Comparison of ENCODE assay signal across 14 mouse cellular contexts in the genomic region with DNA sequence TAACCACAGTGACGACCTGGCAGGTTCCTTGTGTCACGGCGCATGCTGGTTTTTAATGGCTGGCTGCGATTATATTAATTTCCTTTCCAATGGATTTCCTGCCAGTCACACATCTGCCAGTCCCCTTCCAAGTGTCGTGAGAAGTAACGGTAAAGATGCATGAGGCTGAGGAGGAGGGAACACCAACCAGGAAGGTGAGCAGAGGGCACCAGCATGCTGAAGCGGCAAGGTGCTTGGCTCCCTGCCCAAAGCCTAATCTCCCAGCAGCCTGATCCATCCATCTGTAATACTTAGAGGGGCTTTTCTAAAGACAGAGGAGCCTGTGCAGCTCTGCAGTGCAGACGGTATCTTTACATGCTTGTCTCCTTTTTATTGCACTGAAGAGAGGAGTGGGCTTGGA. TPM values are rescaled to one million over a fixed set of nuclear protein-coding genes. Genes with fewer than 3 reads are reported as not detected.
A peak's percentile ranks its signal among the peaks of the same experiment; 100 is the strongest.
DNase-seq lines count a peak whose midpoint lies in the region; ATAC-seq and TF ChIP-seq lines count a peak whose summit lies in the region.
"Had no signal": no experiment of that assay in that cellular context is flagged by ENCODE, and none has a peak within 500 bp of the region (broad histone marks: within the 10 kb centered on the region; RNA-seq: fewer than 3 reads in every experiment).

No protein-coding gene starts in this region.

- peak; percentile 37 for DNase-seq in cerebellum, adult 11 months
- peak; percentile 37 for DNase-seq in midbrain, embryonic 11.5 days (ENCODE audit: low spot score, missing footprints)
- DNase-seq in midbrain, embryonic 10.5 days (ENCODE audit: low spot score): no peak
- DNase-seq in cerebellum, adult 8-10 months: peak; percentile 29
- DNase-seq in limb, embryonic 10.5 days (ENCODE audit: low spot score): no peak
- DNase-seq in layer of hippocampus, adult 2 months (ENCODE audit: low spot score in 2 of 2): no peak
- no peak for DNase-seq in forebrain, embryonic 14.5 days (ENCODE audit: low spot score)
- DNase-seq: adrenal gland, postnatal 25 days; gastrocnemius, postnatal 14 days; heart, postnatal 10 days; right cerebral cortex, adult 18-20 months had no signal

- H3K9me3 ChIP-seq in midbrain, embryonic 11.5 days (ENCODE audit: control insufficient read depth, low read length): no peaks in the 10 kb centered on the region
- H3K9me3 ChIP-seq in midbrain, embryonic 10.5 days (replicated peaks): no peaks in the 10 kb centered on the region
- H3K9me3 ChIP-seq in limb, embryonic 10.5 days (replicated peaks): no peaks in the 10 kb centered on the region
- H3K9me3 ChIP-seq in forebrain, embryonic 14.5 days (replicated peaks; ENCODE audit: control insufficient read depth, low read length): no peaks in the 10 kb centered on the region
- H3K9me3 ChIP-seq: liver, embryonic 12.5 days; lung, embryonic 15.5 days had no signal

- H3K4me2 ChIP-seq in midbrain, embryonic 11.5 days: no peak overlapping the region
- no peak overlapping the region for H3K4me2 ChIP-seq in forebrain, embryonic 14.5 days (ENCODE audit: low read length)
- H3K4me2 ChIP-seq: lung, embryonic 15.5 days had no signal

- H3K27ac ChIP-seq in midbrain, embryonic 11.5 days (ENCODE audit: low read depth, low read length): no peak overlapping the region
- no peak overlapping the region for H3K27ac ChIP-seq in midbrain, embryonic 10.5 days (replicated peaks)
- peak overlapping the region; percentile 95; the same call in 1 of the 2 replicates for H3K27ac ChIP-seq in limb, embryonic 10.5 days
- H3K27ac ChIP-seq in layer of hippocampus, adult 2 months: no peak overlapping the region
- no peak overlapping the region for H3K27ac ChIP-seq in forebrain, embryonic 14.5 days (ENCODE audit: low read depth, low read length)
- H3K27ac ChIP-seq: lung, embryonic 15.5 days had no signal

- peaks cover 4% of the 10 kb centered on the region; the same call in 1 of the 2 replicates for H3K36me3 ChIP-seq in midbrain, embryonic 11.5 days (ENCODE audit: control insufficient read depth, insufficient read depth, low read length)
- peaks cover 18% of the 10 kb centered on the region for H3K36me3 ChIP-seq in midbrain, embryonic 10.5 days
- peaks cover 13% of the 10 kb centered on the region for H3K36me3 ChIP-seq in limb, embryonic 10.5 days
- peaks cover 11% of the 10 kb centered on the region for H3K36me3 ChIP-seq in forebrain, embryonic 14.5 days (ENCODE audit: control insufficient read depth, insufficient read depth, low read length)

- peaks cover 9% of the 10 kb centered on the region for H3K4me1 ChIP-seq in midbrain, embryonic 11.5 days (ENCODE audit: control insufficient read depth, insufficient read depth, low read length)
- H3K4me1 ChIP-seq in midbrain, embryonic 10.5 days: peaks cover 31% of the 10 kb centered on the region
- peaks cover 30% of the 10 kb centered on the region for H3K4me1 ChIP-seq in limb, embryonic 10.5 days
- H3K4me1 ChIP-seq in forebrain, embryonic 14.5 days (ENCODE audit: control insufficient read depth, insufficient read depth, low read length): peaks cover 3% of the 10 kb centered on the region

- WGBS in midbrain, embryonic 11.5 days: 92% methylated on average over 8 of the region's 8 CpGs
- 91% methylated on average over 8 of the region's 8 CpGs for WGBS in midbrain, embryonic 10.5 days
- WGBS in limb, embryonic 10.5 days: 87% methylated on average over 8 of the region's 8 CpGs
- WGBS in forebrain, embryonic 14.5 days: 73% methylated on average over 8 of the region's 8 CpGs

- no peak for ATAC-seq in cerebellum, adult (ENCODE audit: insufficient number of reproducible peaks, low FRiP score, low TSS enrichment)
- no peak for ATAC-seq in midbrain, embryonic 11.5 days (ENCODE audit: low FRiP score)
- ATAC-seq in forebrain, embryonic 14.5 days: no peak
- ATAC-seq: liver, embryonic 12.5 days had no signal

- no peak for TF ChIP-seq CTCF in layer of hippocampus, adult 2 months (conservative IDR thresholded peaks at IDR 0.05)

- no peak overlapping the region for H3K9ac ChIP-seq in midbrain, embryonic 11.5 days (ENCODE audit: low read length)
- no peak overlapping the region for H3K9ac ChIP-seq in forebrain, embryonic 14.5 days (ENCODE audit: low read length)
- H3K9ac ChIP-seq: liver, embryonic 12.5 days; lung, embryonic 15.5 days had no signal

- H3K4me3 ChIP-seq in midbrain, embryonic 11.5 days (ENCODE audit: low read depth, low read length): no peak overlapping the region
- H3K4me3 ChIP-seq in midbrain, embryonic 10.5 days: no peak overlapping the region
- H3K4me3 ChIP-seq in limb, embryonic 10.5 days: no peak overlapping the region
- no peak overlapping the region for H3K4me3 ChIP-seq in layer of hippocampus, adult 2 months
- H3K4me3 ChIP-seq in forebrain, embryonic 14.5 days (ENCODE audit: low read depth, low read length): no peak overlapping the region
- H3K4me3 ChIP-seq: liver, embryonic 12.5 days had no signal

- H3K27me3 ChIP-seq in midbrain, embryonic 11.5 days (ENCODE audit: control insufficient read depth, insufficient read depth, low read length): no peaks in the 10 kb centered on the region
- peaks cover 20% of the 10 kb centered on the region for H3K27me3 ChIP-seq in midbrain, embryonic 10.5 days (ENCODE audit: low read depth, poor library complexity, severe bottlenecking)
- no peaks in the 10 kb centered on the region for H3K27me3 ChIP-seq in limb, embryonic 10.5 days (ENCODE audit: low read depth, poor library complexity, severe bottlenecking)
- 0 out of 2 replicates have a peak, but pooled peaks cover 4% of the 10 kb centered on the region for H3K27me3 ChIP-seq in forebrain, embryonic 14.5 days (replicated peaks; ENCODE audit: control insufficient read depth, insufficient read depth, low read length)

RNA-seq across cellular contexts. Expression of a gene that starts 1.4 kb away (rescaled TPM):
- polyA plus RNA-seq in midbrain, embryonic 11.5 days (2014; fragmentation: Nextera tagmentation; extraction: Ambion mirVana): 124 and 128 TPM in 2 replicates
- polyA plus RNA-seq in midbrain, embryonic 10.5 days (2016; fragmentation: Nextera tagmentation; extraction: Ambion mirVana): 138 and 162 TPM in 2 replicates
- polyA plus RNA-seq in limb, embryonic 10.5 days (2016; fragmentation: Nextera tagmentation; extraction: Ambion mirVana): 147 and 162 TPM in 2 replicates
- total RNA-seq in layer of hippocampus, adult 2 months (2021): 10 to 100 TPM; 25.5 to 28.8 TPM
- 71.3 and 78.3 TPM in 2 replicates for polyA plus RNA-seq in forebrain, embryonic 14.5 days (2014; fragmentation: Nextera tagmentation; extraction: Ambion mirVana)

RNA-seq across cellular contexts. Expression of a gene that starts 19.3 kb away (rescaled TPM):
- 10.5 and 12.0 TPM in 2 replicates for polyA plus RNA-seq in midbrain, embryonic 11.5 days (2014; fragmentation: Nextera tagmentation; extraction: Ambion mirVana)
- 13.1 and 14.3 TPM in 2 replicates for polyA plus RNA-seq in midbrain, embryonic 10.5 days (2016; fragmentation: Nextera tagmentation; extraction: Ambion mirVana)
- 14.8 TPM in 2 replicates for polyA plus RNA-seq in limb, embryonic 10.5 days (2016; fragmentation: Nextera tagmentation; extraction: Ambion mirVana)
- total RNA-seq in layer of hippocampus, adult 2 months (2021): 10 to 100 TPM; 17.2 to 18.3 TPM
- polyA plus RNA-seq in forebrain, embryonic 14.5 days (2014; fragmentation: Nextera tagmentation; extraction: Ambion mirVana): 7.4 and 8.6 TPM in 2 replicates

RNA-seq across cellular contexts. Expression of a gene that starts 19.3 kb away (rescaled TPM):
- 18.7 and 19.0 TPM in 2 replicates for polyA plus RNA-seq in midbrain, embryonic 11.5 days (2014; fragmentation: Nextera tagmentation; extraction: Ambion mirVana)
- polyA plus RNA-seq in midbrain, embryonic 10.5 days (2016; fragmentation: Nextera tagmentation; extraction: Ambion mirVana): 21.5 and 22.8 TPM in 2 replicates
- 21.0 and 22.3 TPM in 2 replicates for polyA plus RNA-seq in limb, embryonic 10.5 days (2016; fragmentation: Nextera tagmentation; extraction: Ambion mirVana)
- 10 to 100 TPM; 31.6 to 34.8 TPM for total RNA-seq in layer of hippocampus, adult 2 months (2021)
- polyA plus RNA-seq in forebrain, embryonic 14.5 days (2014; fragmentation: Nextera tagmentation; extraction: Ambion mirVana): 13.2 and 16.8 TPM in 2 replicates

RNA-seq across cellular contexts. Expression of a gene that starts 55.9 kb away (rescaled TPM):
- polyA plus RNA-seq in midbrain, embryonic 11.5 days (2014; fragmentation: Nextera tagmentation; extraction: Ambion mirVana): 10.9 and 13.7 TPM in 2 replicates
- polyA plus RNA-seq in midbrain, embryonic 10.5 days (2016; fragmentation: Nextera tagmentation; extraction: Ambion mirVana): 21.3 and 23.0 TPM in 2 replicates
- polyA plus RNA-seq in limb, embryonic 10.5 days (2016; fragmentation: Nextera tagmentation; extraction: Ambion mirVana): 28.3 and 32.2 TPM in 2 replicates
- 10 to 100 TPM; 65.4 to 70.3 TPM for total RNA-seq in layer of hippocampus, adult 2 months (2021)
- polyA plus RNA-seq in forebrain, embryonic 14.5 days (2014; fragmentation: Nextera tagmentation; extraction: Ambion mirVana): 8.4 and 9.2 TPM in 2 replicates

Comparison
In these comparisons a context has a peak if more than half of its experiments do, and no peak if none do; other contexts are left out.
1. DNase-seq: peak in cerebellum, adult 11 months (single experiment), midbrain, embryonic 11.5 days (single experiment) and cerebellum, adult 8-10 months (single experiment); none in midbrain, embryonic 10.5 days (single experiment), limb, embryonic 10.5 days (single experiment), layer of hippocampus, adult 2 months (0 of 2) and forebrain, embryonic 14.5 days (single experiment).